Mouse (Mus musculus) CH12.LX (cell line): Measurements from ENCODE around the gene 1300017J02Rik. TPM values are rescaled to one million over a fixed set of nuclear protein-coding genes. Genes with fewer than 3 reads are reported as not detected.
"Not testable (repeated sequence)": the region's sequence is repeated elsewhere in the genome, so short reads cannot be mapped to it uniquely, and the experiment has no call there.

Source experiments
- DNase-seq: peaks from one replicate; pipeline ENCODE4 v3.0.0-alpha.2; 2013; ENCODE audit errors: extremely low read depth
- H3K27ac ChIP-seq: 2 replicates; pipeline ENCODE4 v1.5.1; 2012; ENCODE audit warnings: low read depth, mild to moderate bottlenecking, control low read depth, moderate library complexity; ENCODE audit not compliant: insufficient read depth
- H3K27me3 ChIP-seq: replicated peaks from 2 replicates; pipeline ENCODE3; 2012; ENCODE audit warnings: inconsistent platforms
- H3K36me3 ChIP-seq, 2 experiments: replicated peaks in 1 of 2; 2 replicates each; pipeline versions ENCODE3 to v1.6.1; 2012; ENCODE audit warnings: inconsistent platforms in 1 of 2, low read length in 1 of 2, mild to moderate bottlenecking in 1 of 2, mixed read lengths in 1 of 2, moderate library complexity in 1 of 2; ENCODE audit not compliant: control insufficient read depth in 1 of 2, insufficient read depth in 1 of 2
- H3K4me1 ChIP-seq, 2 experiments: 2 replicates each; pipeline ENCODE4 v1.6.1; 2012; ENCODE audit warnings: inconsistent platforms in 1 of 2, moderate library complexity in 1 of 2; ENCODE audit not compliant: insufficient read depth in 2 of 2, control insufficient read depth in 1 of 2
- H3K4me2 ChIP-seq: 2 replicates; pipeline ENCODE4 v1.6.1; 2012; ENCODE audit warnings: low read depth, mild to moderate bottlenecking, control low read depth; ENCODE audit not compliant: poor library complexity, insufficient read depth, severe bottlenecking
- H3K4me3 ChIP-seq, 3 experiments: fragments of 150-350 bp in 1 of 3; sonication (generic) in 1 of 3; replicated peaks in 1 of 3; 2 replicates each; pipeline versions ENCODE3 to v1.5.1; 2011 to 2012; ENCODE audit warnings: low read depth in 2 of 3, low read length in 2 of 3, mild to moderate bottlenecking in 2 of 3, moderate library complexity in 2 of 3, control low read depth in 1 of 3, improper control_type of control experiment in 1 of 3, inconsistent platforms in 1 of 3, mixed read lengths in 1 of 3; ENCODE audit not compliant: poor library complexity in 1 of 3
- H3K79me2 ChIP-seq: replicated peaks from 2 replicates; pipeline ENCODE4 v1.6.1; 2012; ENCODE audit warnings: mild to moderate bottlenecking, moderate library complexity; ENCODE audit not compliant: control insufficient read depth, poor library complexity, insufficient read depth, severe bottlenecking; ENCODE audit errors: extremely low read depth
- H3K9ac ChIP-seq: 2 replicates; pipeline ENCODE4 v1.6.1; 2012; ENCODE audit warnings: low read depth, mild to moderate bottlenecking, control low read depth, moderate library complexity; ENCODE audit not compliant: insufficient read depth
- H3K9me3 ChIP-seq: replicated peaks from 2 replicates; pipeline ENCODE3; 2012; ENCODE audit warnings: low read length, inconsistent platforms, mixed read lengths
- CHD2 ChIP-seq: IDR thresholded peaks from 2 replicates; pipeline ENCODE4 v1.6.1; 2011; ENCODE audit warnings: low read length, improper control_type of control experiment
- CTCF ChIP-seq, 2 experiments: IDR thresholded peaks in 1 of 2; conservative IDR thresholded peaks in 1 of 2; 2 replicates each; pipeline ENCODE4 v1.5.1; 2011 to 2012; ENCODE audit warnings: low read depth in 2 of 2, low read length in 2 of 2, improper control_type of control experiment in 1 of 2, inconsistent platforms in 1 of 2, mild to moderate bottlenecking in 1 of 2, moderate library complexity in 1 of 2
- E2F4 ChIP-seq: IDR thresholded peaks from 2 replicates; pipeline ENCODE4 v1.6.1; 2011; ENCODE audit warnings: low read depth, low read length, improper control_type of control experiment; ENCODE audit not compliant: insufficient replicate concordance
- MAZ ChIP-seq: IDR thresholded peaks from 2 replicates; pipeline ENCODE4 v1.6.1; 2012; ENCODE audit warnings: low read depth, mild to moderate bottlenecking, inconsistent platforms, low read length, improper control_type of control experiment, moderate library complexity
- MYC ChIP-seq: IDR thresholded peaks from 2 replicates; pipeline ENCODE4 v1.6.1; 2011; ENCODE audit warnings: low read depth, mild to moderate bottlenecking, improper control_type of control experiment, low read length
- NRF1 ChIP-seq: IDR thresholded peaks from 2 replicates; pipeline ENCODE4 v1.6.1; 2014; ENCODE audit warnings: low read depth, mild to moderate bottlenecking, inconsistent platforms, low read length, improper control_type of control experiment, moderate library complexity
- USF1 ChIP-seq: IDR thresholded peaks from 2 replicates; pipeline ENCODE4 v1.6.1; 2014; ENCODE audit warnings: low read depth, mild to moderate bottlenecking, inconsistent platforms, low read length, improper control_type of control experiment
- dilution Hi-C: fragments of 300-500 bp; cut with MboI; formaldehyde crosslinking; loops from 2 replicates; pipeline ENCODE4 v1.14.3; 2020; ENCODE audit warnings: low sequenced_read_pairs; ENCODE audit not compliant: extremely low pct_unique_long_range_greater_than_20kb, extremely low pct_ligation_motif_present
- in situ Hi-C: fragments of 300-500 bp; cut with MboI; formaldehyde crosslinking; loops from 3 replicates; pipeline ENCODE4 v1.14.3; 2019; ENCODE audit warnings: low sequenced_read_pairs, low pct_ligation_motif_present, low pct_unique_long_range_greater_than_20kb, mixed read lengths
- polyA plus RNA-seq: library from polyadenylated mRNA; unstranded; fragments of >175 nt; gene quantifications from 2 replicates; pipeline ENCODE4 v1.2.1, GENCODE M21; 2012; ENCODE audit warnings: low read depth; ENCODE audit not compliant: insufficient read length
- total RNA-seq, 2 experiments: library from RNA; depleted of rRNA; stranded (reverse); fragments of 300-350 nt in 1 of 2; fragments of >200 nt in 1 of 2; gene quantifications; 2 replicates each; pipeline ENCODE4 v1.2.3; 2012 to 2014

1300017J02Rik gene
- total and polyA plus RNA-seq, 3 experiments, result 0.59 to 0.81 TPM; not detected in 1

DNA sequence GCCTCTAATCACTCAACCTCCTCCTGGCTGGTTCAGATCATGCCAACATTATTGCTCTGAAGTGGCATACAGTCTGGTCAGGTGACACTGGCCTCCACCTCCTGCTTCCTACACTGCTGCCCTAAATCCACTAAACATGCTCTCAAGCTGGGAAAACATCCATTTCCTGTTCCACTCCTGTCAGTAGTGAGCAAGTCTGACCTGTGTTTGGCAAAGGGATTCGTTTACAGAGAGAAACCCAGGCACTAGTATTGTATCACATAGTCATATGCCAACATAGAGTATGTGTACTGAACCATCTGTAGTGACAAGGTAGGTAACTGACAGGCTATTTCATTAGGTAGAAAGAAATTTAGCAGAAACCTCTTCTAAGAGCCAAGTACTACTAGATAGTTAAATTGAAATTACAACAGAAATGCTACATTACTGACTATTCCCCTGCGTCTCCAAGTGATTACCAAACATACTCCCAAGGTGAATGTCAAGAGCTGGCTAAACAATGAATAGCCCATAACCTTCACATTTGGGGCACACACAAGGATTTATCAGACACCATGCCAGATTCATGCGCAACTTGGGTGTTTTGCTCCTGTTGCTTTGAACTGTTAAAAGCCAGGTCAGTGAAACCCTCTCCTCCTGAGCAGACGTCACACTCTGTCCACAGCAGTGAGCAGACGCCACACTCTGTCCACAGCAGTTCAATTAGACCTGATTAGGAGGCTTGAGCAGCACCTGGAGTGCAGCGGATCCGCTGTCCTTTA lies 48.8 kb upstream of the 1300017J02Rik start:
- dilution Hi-C loops, DNase-seq: not testable (repeated sequence)
- peaks cover 43 to 66% of the 10 kb centered on the region in 2 experiments for H3K36me3 ChIP-seq

DNA sequence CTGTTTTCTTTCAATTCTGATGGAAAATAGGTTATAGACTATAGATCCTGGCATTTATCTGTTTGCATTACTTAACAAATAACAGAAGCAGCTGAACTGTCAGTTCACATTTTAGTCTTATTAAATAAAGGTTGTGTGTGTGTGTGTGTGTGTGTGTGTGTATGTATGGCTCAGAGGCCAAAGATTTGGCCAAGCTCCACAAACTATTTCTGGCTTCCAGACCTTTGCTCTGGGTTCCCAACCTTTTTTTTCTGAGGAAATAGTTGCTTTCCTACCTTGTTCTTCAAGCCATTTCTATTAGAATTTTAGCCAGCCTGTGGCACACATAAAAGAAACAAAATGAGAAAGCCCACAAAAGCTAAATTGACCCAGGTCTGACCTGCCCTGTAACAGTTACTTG lies 43.9 kb upstream of the 1300017J02Rik start:
- H3K4me2 ChIP-seq, result no peak overlapping the region
- peaks cover 0 to 20% of the 10 kb centered on the region in 2 experiments; a peak in 2 of 4 replicates for H3K4me1 ChIP-seq
- TF ChIP-seq MAZ, result no peak
- TF ChIP-seq, all 38 proteins: peak for 0
- Histone ChIP-seq H3K27ac (no peak overlapping the region), H3K9me3 (no peaks in the 10 kb centered on the region), H3K9ac (no peak overlapping the region), H3K36me3 (peaks cover 43 to 82% of the 10 kb centered on the region in 2 experiments), H3K27me3 (no peaks in the 10 kb centered on the region), H3K4me3 (no peak overlapping the region), H3K79me2 (peaks cover 13% of the 10 kb centered on the region)
- DNase-seq, result no peak
- dilution Hi-C loops, result no loop called here
- in situ Hi-C loops, result no loop called here

More for the DNA sequence above, 48.8 kb upstream of the 1300017J02Rik start:
- in situ Hi-C loops, H3K9me3 ChIP-seq, H3K4me2 ChIP-seq, H3K9ac ChIP-seq, H3K27me3 ChIP-seq, H3K27ac ChIP-seq, H3K4me3 ChIP-seq: not testable (repeated sequence)
- peaks cover 0 to 12% of the 10 kb centered on the region in 2 experiments; a peak in 1 of 4 replicates for H3K4me1 ChIP-seq
- H3K79me2 ChIP-seq, result peaks cover 36% of the 10 kb centered on the region

DNA sequence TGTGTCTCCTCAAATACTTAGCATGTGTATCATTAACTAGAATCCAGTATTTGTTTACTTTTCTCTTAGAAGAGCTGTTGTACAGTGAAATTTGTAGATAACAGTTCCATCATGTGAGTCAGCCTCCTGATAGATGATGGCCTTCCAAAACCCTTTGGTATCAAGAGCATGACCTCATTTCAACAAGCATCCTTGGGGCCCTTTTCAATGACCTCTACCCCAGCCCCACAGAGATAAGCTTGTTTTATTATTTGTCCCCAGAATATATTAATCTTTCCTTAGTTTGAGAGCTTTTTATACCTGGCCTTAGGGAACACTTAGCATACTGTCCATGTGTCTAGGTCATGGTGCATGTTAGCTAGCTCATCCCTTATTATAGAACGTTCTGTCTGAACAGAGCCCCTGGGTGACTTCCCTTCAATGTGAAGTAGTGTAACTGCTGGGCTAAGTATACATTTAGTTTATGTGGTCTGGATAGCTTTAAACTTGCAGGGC lies 43.2 kb upstream of the 1300017J02Rik start:
- TF ChIP-seq CTCF (conservative IDR thresholded peaks at IDR 0.05 in 1 of 2, IDR thresholded peaks at IDR 0.05 in 1 of 2; ENCODE audit: low read depth in 2 of 2, low read length in 2 of 2), result no peak
- no peak for TF ChIP-seq E2F4
- no peak for TF ChIP-seq CHD2
- TF ChIP-seq NRF1, result no peak
- no peak for TF ChIP-seq MYC
- no peak for TF ChIP-seq USF1
- no peaks in the 10 kb centered on the region for H3K9me3 ChIP-seq
- H3K4me3 ChIP-seq, result no peak overlapping the region
- dilution Hi-C loops, result no loop called here
- no peak overlapping the region for H3K9ac ChIP-seq
- no peak overlapping the region for H3K27ac ChIP-seq
- peaks cover 13% of the 10 kb centered on the region for H3K79me2 ChIP-seq
- peaks cover 47 to 90% of the 10 kb centered on the region in 2 experiments for H3K36me3 ChIP-seq
- H3K27me3 ChIP-seq, result no peaks in the 10 kb centered on the region
- no peak overlapping the region for H3K4me2 ChIP-seq
- in situ Hi-C loops, result no loop called here
- no peak for DNase-seq
- H3K4me1 ChIP-seq, result peaks cover 0 to 20% of the 10 kb centered on the region in 2 experiments; a peak in 2 of 4 replicates
